Mouse (Mus musculus): ENCODE measurements around the gene A4galt.

A4galt gene

DNA sequence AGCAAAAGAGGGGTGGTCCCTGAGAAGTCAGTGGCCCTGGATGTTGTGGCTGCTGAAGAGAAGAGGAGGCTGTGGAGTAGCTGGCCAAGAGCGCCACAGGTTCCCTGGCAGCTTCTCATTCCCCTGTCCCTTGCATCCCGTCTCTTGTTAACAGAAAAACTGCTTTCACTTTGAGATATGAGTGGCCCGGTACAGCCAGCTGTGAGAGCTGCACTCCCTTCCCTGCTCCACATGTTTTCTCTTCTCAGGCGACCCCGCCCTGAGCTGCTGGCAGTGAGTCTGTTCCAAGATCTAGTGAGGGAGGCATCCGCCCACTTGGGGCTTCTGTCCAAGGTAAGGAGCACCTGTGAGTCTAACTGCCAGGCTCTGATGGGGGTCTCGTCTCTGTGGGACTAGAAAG, 16.9 kb upstream of the A4galt start:
- peak in 1 of 2 experiments; percentile 48 for DNase-seq (ENCODE audit: low spot score in 2 of 2)

DNA sequence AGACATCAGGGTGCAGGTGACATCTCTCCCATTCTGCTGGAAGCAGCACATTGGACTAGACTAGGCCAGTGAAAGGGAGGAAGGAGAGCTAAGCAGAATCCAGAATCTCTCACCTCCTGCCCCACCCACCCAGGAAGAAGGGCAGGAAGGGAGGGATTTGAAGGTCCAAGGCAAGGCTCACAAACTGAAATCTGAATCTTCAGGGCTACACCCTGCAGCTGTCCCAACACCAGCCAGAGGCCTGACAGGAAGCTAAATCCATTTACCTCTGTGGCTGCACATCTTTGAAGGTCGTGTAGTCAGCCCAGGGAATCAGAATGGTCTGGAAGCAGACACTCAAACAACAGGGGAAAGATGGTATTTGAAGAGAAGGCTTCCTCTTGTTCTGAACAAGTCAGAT, 13.7 kb upstream of the A4galt start:
- no peak for DNase-seq (ENCODE audit: low spot score in 2 of 2)

- no peak for DNase-seq (ENCODE audit: low spot score in 2 of 2)
Observed at GRCm38 (mm10) chr15:83263405-83263804, 11.8 kb upstream of the A4galt start.

DNA sequence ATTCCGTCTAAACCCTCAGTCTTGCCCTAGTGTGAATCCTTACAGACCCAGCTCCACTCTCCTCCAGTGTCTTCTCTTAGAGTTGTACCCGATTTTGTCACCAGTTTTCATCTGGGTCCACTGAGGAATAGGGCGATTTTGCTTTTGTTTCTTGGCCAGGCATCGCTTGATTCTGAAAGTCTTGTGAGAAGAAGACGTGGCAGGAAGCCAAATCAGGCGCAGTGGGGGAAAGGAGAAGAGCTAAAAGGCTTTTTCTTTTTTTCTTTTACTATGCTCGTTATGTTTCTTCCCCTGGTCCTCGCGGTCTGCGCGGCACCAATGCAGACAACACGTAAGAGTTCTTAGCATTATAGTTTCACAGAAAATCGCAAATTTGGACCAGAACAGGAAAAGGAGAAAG, 6.3 kb upstream of the A4galt start:
- DNase-seq (ENCODE audit: low spot score in 2 of 2) = no peak

DNA sequence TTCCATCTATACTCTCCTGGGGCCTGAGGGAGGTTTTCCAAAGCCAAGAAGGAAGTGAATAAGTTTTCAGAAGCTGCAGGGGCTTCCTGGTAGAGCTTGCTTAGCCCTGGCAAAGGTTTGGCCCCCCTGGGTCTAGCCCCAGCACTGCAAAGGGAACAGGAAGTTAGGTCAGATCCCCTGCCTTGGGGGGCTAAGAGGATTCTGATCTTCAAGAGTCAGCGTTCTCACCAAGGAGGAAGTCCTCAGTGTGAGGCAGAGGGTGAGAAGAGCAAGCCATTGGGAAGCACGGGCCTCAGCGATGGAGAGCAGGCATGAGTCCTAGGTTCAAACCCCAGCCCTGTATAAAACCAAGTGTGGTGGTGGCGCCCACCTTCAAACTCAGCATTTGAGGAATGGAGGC, 4.9 kb upstream of the A4galt start:
- no peak for DNase-seq (ENCODE audit: low spot score in 2 of 2)

- no peak for DNase-seq (ENCODE audit: low spot score in 2 of 2)
Observed at GRCm38 (mm10) chr15:83255944-83256343, 4.4 kb upstream of the A4galt start.

DNA sequence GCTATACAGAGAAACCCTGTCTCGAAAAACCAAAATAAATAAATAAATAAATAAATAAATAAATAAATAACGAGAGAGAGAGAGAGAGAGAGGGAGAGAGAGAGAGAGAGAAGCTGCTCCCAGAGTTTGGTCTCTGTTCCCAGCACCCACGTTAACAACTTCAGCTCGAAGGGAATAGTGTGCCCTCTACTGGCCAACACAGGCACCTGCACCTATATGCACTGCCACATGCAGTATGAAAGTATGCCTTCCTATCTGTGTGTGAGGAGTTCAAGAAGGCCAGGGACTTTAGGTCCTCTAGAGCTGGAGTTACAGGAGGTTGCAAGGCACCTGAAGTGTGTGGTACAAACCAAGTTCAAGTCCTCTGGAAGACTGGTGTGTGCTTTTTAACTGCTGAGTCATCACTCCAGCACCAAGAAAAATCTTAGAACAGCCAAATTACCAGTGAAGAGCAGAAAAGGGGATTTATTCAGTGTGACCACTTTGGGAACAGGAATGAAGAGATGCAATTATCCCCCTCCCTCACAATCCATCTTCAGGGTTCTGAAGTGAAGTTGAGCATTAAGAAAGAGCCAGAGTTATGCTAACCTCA, 3.7 kb upstream of the A4galt start:
- no peak for DNase-seq (ENCODE audit: low spot score in 2 of 2)

GRCm38 (mm10) chr15:83254372-83255070, 2.9 kb upstream of the A4galt start:
- DNase-seq (ENCODE audit: low spot score in 2 of 2) = no peak

- DNase-seq (ENCODE audit: low spot score in 2 of 2) = peak in 1 of 2 experiments; percentile 42
Observed at GRCm38 (mm10) chr15:83252060-83252459, 486 bp upstream of the A4galt start.

DNA sequence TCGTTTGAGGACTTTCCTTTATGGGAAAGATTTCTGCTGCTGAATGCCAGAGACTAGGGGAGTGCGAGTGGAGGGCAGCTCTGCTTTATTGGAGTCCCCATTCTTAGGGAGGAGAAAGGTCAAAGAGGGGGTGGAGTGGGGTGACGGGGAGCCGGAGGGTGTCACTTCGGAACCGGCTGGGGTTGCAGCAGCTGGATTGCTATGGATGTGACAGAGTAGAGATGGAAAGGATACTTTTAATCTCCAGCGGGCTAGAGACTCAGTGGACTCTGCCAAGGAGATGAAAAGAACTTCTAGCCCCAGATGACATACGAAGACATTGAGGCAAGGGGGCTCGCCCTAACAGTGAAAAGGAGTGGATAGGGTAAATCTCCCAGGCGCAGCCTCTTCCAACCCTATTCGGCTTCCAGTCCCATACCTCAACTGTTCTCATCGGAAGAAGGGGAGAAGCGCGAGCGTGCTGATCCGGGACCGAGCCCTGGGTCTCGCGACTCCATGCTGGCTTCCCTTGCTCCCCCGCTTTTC, 861 bp downstream of the A4galt start:
- peak; percentile 25 to 26 for DNase-seq (ENCODE audit: low spot score in 2 of 2)

DNA sequence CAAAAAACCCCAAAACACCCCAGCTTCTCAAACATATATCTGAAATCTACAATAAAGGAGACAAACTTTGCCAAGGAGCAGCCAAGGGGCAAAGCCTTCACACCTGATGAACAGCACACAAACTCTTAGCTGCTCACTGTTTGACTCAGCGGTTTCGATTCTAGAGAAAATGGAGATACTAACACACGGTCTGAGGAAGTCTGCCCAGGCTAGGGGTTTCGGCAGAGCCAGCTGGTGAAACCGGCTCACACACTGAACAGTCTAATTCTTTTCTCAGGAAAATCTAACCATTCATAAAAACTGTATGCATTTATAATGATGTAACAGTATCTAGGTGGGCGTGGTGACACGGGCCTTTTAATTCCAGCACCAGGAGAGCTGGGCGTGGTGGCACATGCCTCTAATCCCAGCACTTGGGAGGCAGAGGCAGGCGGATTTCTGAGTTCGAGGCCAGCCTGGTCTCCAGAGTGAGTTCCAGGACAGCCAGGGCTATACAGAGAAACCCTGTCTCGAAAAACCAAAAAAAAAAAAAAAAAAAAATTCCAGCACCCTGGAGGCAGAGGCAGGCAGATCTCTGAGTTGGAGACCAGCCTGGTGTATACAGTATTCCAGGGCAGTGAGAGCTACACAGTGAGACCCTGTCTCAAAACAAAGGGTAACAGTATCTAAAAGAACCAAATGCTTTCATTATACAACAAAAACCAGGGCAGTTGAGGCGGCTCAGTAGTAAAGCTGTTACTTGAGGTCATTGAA, 1.9 kb downstream of the A4galt start:
- no peak for DNase-seq (ENCODE audit: low spot score in 2 of 2)

DNA sequence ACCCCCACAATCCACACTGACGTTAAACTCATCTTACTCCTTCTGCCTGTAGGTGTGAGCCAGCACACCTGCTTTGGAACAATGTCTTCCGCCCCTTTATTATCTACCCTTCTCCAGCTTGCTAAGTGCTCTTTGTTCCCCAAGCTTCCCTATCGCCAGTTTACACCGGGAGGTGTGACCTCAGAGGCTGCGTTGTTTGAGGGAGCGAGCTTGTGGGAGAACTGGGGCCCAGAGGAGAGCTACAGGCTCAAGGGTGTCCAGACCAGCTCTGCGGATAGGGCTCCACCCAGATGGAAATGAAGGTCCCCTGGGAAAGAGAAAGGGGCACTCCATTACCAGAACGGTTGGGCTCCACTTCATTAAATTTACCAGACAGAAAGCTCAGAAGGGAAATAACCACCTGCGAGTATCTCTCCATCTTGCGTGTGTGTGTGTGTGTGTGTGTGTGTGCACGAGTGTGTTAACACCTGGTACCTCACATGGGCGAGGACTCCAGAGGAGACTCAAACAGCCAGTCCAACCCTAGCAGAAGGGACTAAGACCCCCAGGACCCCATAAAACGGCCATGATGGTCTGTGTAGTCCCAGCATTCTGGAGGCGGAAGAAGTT, 3.2 kb downstream of the A4galt start:
- no peak for DNase-seq (ENCODE audit: low spot score in 2 of 2)

DNA sequence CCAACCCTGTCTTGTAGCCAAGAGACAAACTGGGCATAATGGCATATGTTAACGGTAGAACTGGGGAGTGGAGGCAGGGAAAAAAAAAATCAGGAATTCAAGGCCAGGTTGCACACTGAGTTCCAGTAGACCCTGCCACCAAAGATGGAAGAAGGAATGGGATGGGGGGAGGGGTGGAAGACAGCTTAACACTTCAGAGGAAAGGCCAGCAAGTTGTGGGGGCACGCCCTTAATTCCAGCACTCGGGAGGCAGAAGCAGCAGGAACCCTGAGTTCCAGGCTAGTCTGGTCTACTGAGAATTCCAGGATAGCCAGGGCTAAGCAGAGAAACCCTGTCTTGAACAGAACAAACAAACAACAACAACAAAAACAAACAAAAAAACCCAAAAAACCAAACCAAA, 7.2 kb downstream of the A4galt start:
- no peak for DNase-seq (ENCODE audit: low spot score in 2 of 2)

- DNase-seq (ENCODE audit: low spot score in 2 of 2) = no peak
Observed at GRCm38 (mm10) chr15:83241961-83242680, 9.5 kb downstream of the A4galt start.

- no peak for DNase-seq (ENCODE audit: low spot score in 2 of 2)
Observed at GRCm38 (mm10) chr15:83241497-83241896, 10.1 kb downstream of the A4galt start.

DNA sequence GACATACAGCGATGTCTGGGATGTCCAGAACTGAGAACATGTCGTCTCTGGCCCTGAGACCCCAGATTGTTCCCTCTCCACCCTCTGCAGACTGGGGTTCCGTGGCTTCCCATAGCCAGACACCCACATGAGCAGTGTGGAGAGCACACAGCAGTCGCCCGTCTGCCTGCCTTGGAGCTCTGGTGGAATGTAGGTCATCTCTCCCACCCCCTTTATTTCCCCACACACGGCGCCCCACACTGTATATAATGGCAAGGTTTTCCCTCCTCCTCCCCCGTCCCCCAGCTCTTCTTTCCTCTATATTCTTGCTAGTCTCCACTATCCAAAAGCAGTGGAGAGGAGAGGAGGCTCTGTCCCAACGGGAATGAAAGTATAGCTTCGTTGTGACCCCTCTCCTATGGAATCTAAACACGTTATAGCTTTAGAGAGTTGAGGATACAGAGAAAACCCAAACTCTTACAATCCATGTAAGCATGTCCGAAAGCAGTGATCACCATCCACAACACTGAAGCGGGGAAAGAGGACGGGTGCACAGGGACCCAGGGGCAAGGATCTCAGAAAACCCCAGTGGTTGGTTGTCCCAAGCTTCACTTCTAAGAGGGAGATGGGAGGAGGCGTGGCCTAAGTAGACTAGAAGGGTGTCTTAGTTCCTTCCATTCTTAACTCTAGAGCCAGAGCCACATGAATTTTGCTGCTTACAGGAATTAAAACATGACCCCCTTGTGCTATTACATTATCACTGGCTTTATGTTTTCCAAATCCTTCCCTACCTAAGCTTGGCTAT, 13.9 kb downstream of the A4galt start:
- DNase-seq (ENCODE audit: low spot score in 2 of 2) = no peak

GRCm38 (mm10) chr15:83236824-83237223, 14.8 kb downstream of the A4galt start:
- DNase-seq (ENCODE audit: low spot score in 2 of 2) = no peak

DNA sequence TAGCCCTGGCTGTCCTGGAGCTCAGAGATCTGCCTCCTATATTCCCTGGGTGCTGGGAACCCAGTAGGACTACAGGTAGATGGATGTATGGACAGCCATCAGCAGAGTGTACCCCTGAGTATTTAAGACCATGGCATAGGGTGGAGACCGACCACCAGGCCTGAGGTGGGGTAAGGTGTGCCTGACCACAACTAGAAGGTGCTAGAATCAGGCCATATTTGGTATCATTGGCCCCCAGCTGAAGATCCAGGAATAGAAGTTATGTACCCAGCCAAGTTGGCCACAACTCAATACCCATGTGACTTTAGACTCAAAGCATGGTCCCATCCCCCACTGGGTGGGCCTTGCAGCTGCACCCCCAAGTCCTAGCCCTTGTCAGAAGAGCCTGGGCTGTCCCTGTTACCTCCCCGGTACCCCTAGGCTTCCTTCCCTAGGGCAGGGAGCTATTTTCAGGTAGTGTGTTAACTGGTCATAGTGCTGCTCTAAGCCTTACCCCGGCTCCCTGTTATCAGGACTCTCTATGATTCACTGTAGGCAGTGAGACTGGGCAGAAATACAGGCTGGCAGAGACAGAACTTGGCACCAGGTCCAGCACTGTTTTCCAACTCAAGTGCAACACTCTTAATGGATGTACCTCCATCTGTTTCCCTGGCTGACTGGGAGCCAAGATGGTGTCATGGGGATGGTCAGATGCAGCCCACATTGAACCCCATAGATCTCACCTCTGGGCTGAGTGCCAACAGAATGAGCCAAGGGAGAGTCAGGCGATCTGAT, 18.2 kb downstream of the A4galt start:
- DNase-seq (ENCODE audit: low spot score in 2 of 2) = peak in 1 of 2 experiments; percentile 55

DNA sequence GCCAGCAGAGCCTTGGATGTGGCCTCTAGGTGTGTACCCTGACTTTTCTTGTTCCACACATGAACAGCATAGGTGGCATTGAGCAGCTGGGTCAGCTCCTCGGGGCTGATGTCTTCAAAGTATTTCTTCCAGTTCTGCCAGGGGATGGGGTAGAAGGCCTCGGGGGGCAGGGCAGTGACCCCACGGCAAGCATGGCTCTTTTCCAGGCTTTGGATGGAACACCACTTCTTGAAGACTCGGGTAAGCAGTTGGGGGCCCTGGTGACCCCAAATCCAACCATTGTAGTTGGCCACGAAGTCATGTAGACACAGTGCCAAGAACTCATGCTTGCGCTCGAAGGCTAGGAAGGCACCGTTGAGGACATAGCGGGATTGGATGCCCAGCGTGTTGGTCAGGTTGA, 24.0 kb downstream of the A4galt start:
- no peak for DNase-seq (ENCODE audit: low spot score in 2 of 2)

GRCm38 (mm10) chr15:83226871-83227270, 24.7 kb downstream of the A4galt start:
- no peak for DNase-seq (ENCODE audit: low spot score in 2 of 2)
